Mouse (Mus musculus) cerebellum, postnatal 14 days (tissue): ENCODE results near the gene Rab5if.
A peak's percentile ranks its signal among the peaks of the same experiment; 100 is the strongest.
"Not testable (repeated sequence)": the region's sequence is repeated elsewhere in the genome, so short reads cannot be mapped to it uniquely, and the experiment has no call there.

Source experiments
- DNase-seq, 2 experiments: peaks; one replicate each; pipeline ENCODE4 v3.0.0; 2021; ENCODE audit warnings: mixed read lengths in 2 of 2

Gene Rab5if

GRCm38 (mm10) chr2:156856311-156856710, 6.6 kb upstream of the Rab5if start:
- no peak for DNase-seq

GRCm38 (mm10) chr2:156857385-156857791, 5.5 kb upstream of the Rab5if start:
- DNase-seq = no peak

GRCm38 (mm10) chr2:156857835-156858234, 5.1 kb upstream of the Rab5if start, which contains the start of gene 4930518I15Rik:
Gene 4930518I15Rik (minus strand): TSS chr2:156857946.
- no peak for DNase-seq

GRCm38 (mm10) chr2:156858671-156859070, 4.3 kb upstream of the Rab5if start:
- no peak for DNase-seq

- DNase-seq = peak; percentile 50 to 59
Observed at GRCm38 (mm10) chr2:156862041-156862717, 749 bp upstream of the Rab5if start.

GRCm38 (mm10) chr2:156863487-156864160, 696 bp downstream of the Rab5if start:
- DNase-seq = peak; percentile 29 to 56

GRCm38 (mm10) chr2:156864481-156864880, 1.6 kb downstream of the Rab5if start:
- DNase-seq = peak in 1 of 2 experiments; percentile 50

GRCm38 (mm10) chr2:156868994-156869393, 6.1 kb downstream of the Rab5if start:
- peak in 1 of 2 experiments; percentile 48 for DNase-seq

- peak in 1 of 2 experiments; percentile 58 for DNase-seq
Observed at GRCm38 (mm10) chr2:156869554-156869953, 6.6 kb downstream of the Rab5if start.

- peak in 1 of 2 experiments; percentile 72 for DNase-seq
Observed at GRCm38 (mm10) chr2:156870519-156870918, 7.6 kb downstream of the Rab5if start.

- DNase-seq = peak; percentile 86 to 87
Observed at GRCm38 (mm10) chr2:156873629-156874028, 10.7 kb downstream of the Rab5if start.

- no peak for DNase-seq
Observed at GRCm38 (mm10) chr2:156874047-156874759, 11.3 kb downstream of the Rab5if start.

- DNase-seq = peak; percentile 87 to 93
Observed at GRCm38 (mm10) chr2:156874760-156875510, 12.0 kb downstream of the Rab5if start.

GRCm38 (mm10) chr2:156877726-156878125, 14.8 kb downstream of the Rab5if start:
- no peak for DNase-seq

GRCm38 (mm10) chr2:156879541-156879940, 16.6 kb downstream of the Rab5if start:
- DNase-seq = no peak

- DNase-seq = no peak
Observed at GRCm38 (mm10) chr2:156882431-156883001, 19.6 kb downstream of the Rab5if start.

- peak in 1 of 2 experiments; percentile 57 for DNase-seq
Observed at GRCm38 (mm10) chr2:156884396-156885211, 21.7 kb downstream of the Rab5if start.

GRCm38 (mm10) chr2:156885666-156886065, 22.7 kb downstream of the Rab5if start:
- not testable (repeated sequence) for DNase-seq

GRCm38 (mm10) chr2:156886084-156886631, 23.2 kb downstream of the Rab5if start:
- DNase-seq = no peak

- DNase-seq = no peak
Observed at GRCm38 (mm10) chr2:156887017-156887416, 24.1 kb downstream of the Rab5if start, which contains the start of gene Sla2. Gene Sla2 (minus strand): TSS chr2:156887192.

GRCm38 (mm10) chr2:156888490-156888889, 25.6 kb downstream of the Rab5if start:
- no peak for DNase-seq
